Mouse (Mus musculus) stomach, postnatal 0 days (tissue): Measurements from ENCODE around the gene Abraxas1.

Experiments
- CTCF ChIP-seq: IDR thresholded peaks from 2 replicates; pipeline ENCODE4 v1.5.1; 2016; ENCODE audit warnings: antibody characterized with exemption, low read depth, mild to moderate bottlenecking, moderate library complexity
- EP300 ChIP-seq: optimal IDR thresholded peaks from 2 replicates; pipeline ENCODE3; 2016; ENCODE audit warnings: antibody characterized with exemption

DNA sequence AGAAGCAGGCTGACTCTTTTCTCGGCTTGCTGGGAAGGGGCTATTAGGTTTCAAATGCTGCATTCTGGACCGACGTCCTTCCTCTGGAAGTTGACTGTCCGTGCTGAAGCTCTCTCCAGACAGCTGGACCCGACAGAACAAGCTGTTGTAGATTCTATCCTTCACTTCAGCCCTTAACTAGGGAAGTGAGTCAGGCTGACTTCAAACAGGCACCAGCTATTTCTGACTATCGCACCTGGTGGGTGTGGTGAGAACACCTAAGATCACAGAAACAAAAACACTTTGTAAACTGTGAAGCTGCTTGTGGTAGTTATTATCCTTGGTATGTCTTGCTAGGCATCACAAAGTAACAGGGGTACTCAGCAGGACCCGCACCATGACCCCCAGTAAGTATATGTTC, 5.8 kb upstream of the Abraxas1 start:
- TF ChIP-seq CTCF (no peak), EP300 (no peak)
